ENCODE assay signal across 8 mouse cellular contexts in genomic region chr19:28758854-28759253, GRCm38 (mm10).
A peak's percentile ranks its signal among the peaks of the same experiment; 100 is the strongest.
DNase-seq lines count a peak whose midpoint lies in the region; TF ChIP-seq lines count a peak whose summit lies in the region.
"Had no signal": no experiment of that assay in that cellular context is flagged by ENCODE, and none has a peak within 500 bp of the region (broad histone marks: within the 10 kb centered on the region; RNA-seq: fewer than 3 reads in every experiment).

No protein-coding gene starts in this region.

- peak; percentile 89 for TF ChIP-seq CTCF in layer of hippocampus, adult 2 months (conservative IDR thresholded peaks at IDR 0.05)

- peak; percentile 20 for DNase-seq in CD4-positive helper T cell, adult 2 months (ENCODE audit: low read depth, low spot score)
- peak; percentile 33 for DNase-seq in MEL-GATA-1-ER (ENCODE audit: extremely low read depth, low read depth)
- peak; percentile 31 to 39 for DNase-seq in cerebellum, adult 18-20 months
- peak; percentile 67 to 70 for DNase-seq in frontal cortex, postnatal 36 days (ENCODE audit: low spot score in 2 of 2)
- peak; percentile 76 to 78 for DNase-seq in layer of hippocampus, adult 2 months (ENCODE audit: low spot score in 2 of 2)
- DNase-seq in lung, postnatal 25 days (ENCODE audit: low spot score): peak; percentile 41
- DNase-seq in skeletal muscle tissue, adult 2 months (ENCODE audit: low read depth, low spot score): peak; percentile 55
- DNase-seq: liver, embryonic 13.5 days had no signal

- H3K4me3 ChIP-seq in layer of hippocampus, adult 2 months: no peak overlapping the region
- H3K4me3 ChIP-seq: liver, embryonic 13.5 days had no signal

- peak overlapping the region; percentile 81 for H3K27ac ChIP-seq in layer of hippocampus, adult 2 months
- H3K27ac ChIP-seq: liver, embryonic 13.5 days had no signal

Comparison
In these comparisons a context has a peak if more than half of its experiments do, and no peak if none do; other contexts are left out.
1. DNase-seq: peak in every context shown above with its lines; median percentile 77 in layer of hippocampus, adult 2 months; 68 in frontal cortex, postnatal 36 days; 55 in skeletal muscle tissue, adult 2 months; 41 in lung, postnatal 25 days; 35 in cerebellum, adult 18-20 months; 33 in MEL-GATA-1-ER; 20 in CD4-positive helper T cell, adult 2 months.